Mouse (Mus musculus) small intestine, adult 2 months (tissue): ENCODE results near the gene Tnfsf14. TPM values are rescaled to one million over a fixed set of nuclear protein-coding genes. Genes with fewer than 3 reads are reported as not detected.

ENCODE experiments used
- H3K27ac ChIP-seq: fragments of 200-500 bp; 2 replicates; pipeline ENCODE4 v1.5.1; 2012; ENCODE audit warnings: low read depth, low read length, control low read depth, inconsistent platforms; ENCODE audit not compliant: insufficient read depth
- H3K27me3 ChIP-seq: fragments of 200-500 bp; 2 replicates; pipeline ENCODE4 v1.6.1; 2012; ENCODE audit warnings: mild to moderate bottlenecking, moderate library complexity, low read length, inconsistent platforms; ENCODE audit not compliant: control insufficient read depth, insufficient read depth
- H3K36me3 ChIP-seq: fragments of 200-500 bp; 2 replicates; pipeline ENCODE4 v1.6.1; 2012; ENCODE audit warnings: mild to moderate bottlenecking, low read length, control low read depth, inconsistent platforms; ENCODE audit not compliant: control insufficient read depth, insufficient read depth
- H3K4me1 ChIP-seq: fragments of 200-500 bp; 2 replicates; pipeline ENCODE4 v1.6.1; 2012; ENCODE audit warnings: low read length, inconsistent platforms, mixed read lengths; ENCODE audit not compliant: control insufficient read depth, insufficient read depth, insufficient read length
- H3K4me3 ChIP-seq: fragments of 200-500 bp; 2 replicates; pipeline ENCODE4 v1.5.1; 2012; ENCODE audit warnings: low read depth, mild to moderate bottlenecking, control low read depth, inconsistent platforms, low read length, moderate library complexity
- CTCF ChIP-seq: fragments of 200-500 bp; IDR thresholded peaks from 2 replicates; pipeline ENCODE4 v1.5.1; 2012; ENCODE audit warnings: low read depth, mild to moderate bottlenecking, control low read depth, inconsistent platforms, low read length, moderate library complexity, mixed read lengths; ENCODE audit not compliant: insufficient replicate concordance, insufficient read length; ENCODE audit errors: extremely low read depth
- POLR2A ChIP-seq: fragments of 200-500 bp; IDR thresholded peaks from 2 replicates; pipeline ENCODE4 v1.6.1; 2012; ENCODE audit warnings: low read depth, mild to moderate bottlenecking, control low read depth, inconsistent platforms, low read length, moderate library complexity
- WGBS: fragments of 180-500 bp; shearing (Covaris S2); methylation state at CpG from one replicate; pipeline ENCODE4 v1.1.7; 2018; 5-methylcytosine and 5-hydroxymethylcytosine counted together
- polyA plus RNA-seq: library from polyadenylated mRNA; depleted of rRNA; stranded (reverse); fragments of >200 nt; gene quantifications from 2 replicates; pipeline ENCODE4 v1.2.3, GENCODE M21; 2012; rRNA removed

Tnfsf14 gene
- polyA plus RNA-seq, 1 experiment = 0.98 TPM

GRCm38 (mm10) chr17:57153006-57153405 is 41.0 kb downstream of the Tnfsf14 start:
- H3K27ac ChIP-seq = no peak overlapping the region
- H3K4me3 ChIP-seq = no peak overlapping the region
- no peak for TF ChIP-seq CTCF
- no peaks in the 10 kb centered on the region for H3K4me1 ChIP-seq
- H3K27me3 ChIP-seq = peaks cover 19% of the 10 kb centered on the region
- no peaks in the 10 kb centered on the region for H3K36me3 ChIP-seq
- WGBS = 90% methylated on average over 6 of the region's 6 CpGs

- 13% methylated on average over 39 of the region's 39 CpGs for WGBS
- Histone ChIP-seq H3K27me3 (peaks cover 19% of the 10 kb centered on the region), H3K36me3 (no peaks in the 10 kb centered on the region), H3K4me1 (no peaks in the 10 kb centered on the region), H3K27ac (no peak within 1 kb of the TSS), H3K4me3 (0 out of 2 replicates have a peak within 1 kb of the TSS, but pooled peaks have one; percentile 1)
- TF ChIP-seq CTCF (no peak), POLR2A (no peak)
Observed at GRCm38 (mm10) chr17:57148994-57149803, 44.8 kb downstream of the Tnfsf14 start, which contains the start of gene Cd70. Cd70 (minus strand) TSS chr17:57149777.

GRCm38 (mm10) chr17:57148343-57148742 is 45.6 kb downstream of the Tnfsf14 start:
- no peaks in the 10 kb centered on the region for H3K4me1 ChIP-seq
- WGBS = 78% methylated on average over 4 of the region's 4 CpGs
- H3K36me3 ChIP-seq = no peaks in the 10 kb centered on the region
- peaks cover 19% of the 10 kb centered on the region for H3K27me3 ChIP-seq
- no peak for TF ChIP-seq POLR2A
- TF ChIP-seq CTCF = no peak
- no peak overlapping the region for H3K27ac ChIP-seq
- no peak overlapping the region for H3K4me3 ChIP-seq

- H3K36me3 ChIP-seq = no peaks in the 10 kb centered on the region
- H3K4me3 ChIP-seq = no peak overlapping the region
- H3K27ac ChIP-seq = no peak overlapping the region
- no peaks in the 10 kb centered on the region for H3K4me1 ChIP-seq
- TF ChIP-seq CTCF (no peak), POLR2A (no peak)
- 82% methylated on average over 1 of the region's 1 CpGs for WGBS
- peaks cover 19% of the 10 kb centered on the region for H3K27me3 ChIP-seq
Observed at GRCm38 (mm10) chr17:57145115-57145514, 48.9 kb downstream of the Tnfsf14 start.

GRCm38 (mm10) chr17:57143704-57144103 is 50.3 kb downstream of the Tnfsf14 start:
- TF ChIP-seq CTCF (no peak), POLR2A (no peak)
- H3K36me3 ChIP-seq = no peaks in the 10 kb centered on the region
- H3K4me1 ChIP-seq = no peaks in the 10 kb centered on the region
- WGBS = 57% methylated on average over 3 of the region's 3 CpGs
- no peak overlapping the region for H3K4me3 ChIP-seq
- H3K27ac ChIP-seq = no peak overlapping the region
- H3K27me3 ChIP-seq = peaks cover 4% of the 10 kb centered on the region

GRCm38 (mm10) chr17:57139708-57140107 is 54.3 kb downstream of the Tnfsf14 start:
- no peak overlapping the region for H3K4me3 ChIP-seq
- no peak overlapping the region for H3K27ac ChIP-seq
- H3K27me3 ChIP-seq = no peaks in the 10 kb centered on the region
- H3K4me1 ChIP-seq = no peaks in the 10 kb centered on the region
- no peaks in the 10 kb centered on the region for H3K36me3 ChIP-seq
- TF ChIP-seq CTCF (no peak), POLR2A (no peak)
- 65% methylated on average over 3 of the region's 3 CpGs for WGBS

Other genes with a start within 250 kb of the Tnfsf14 start
- gene Acer1, start 212.1 kb downstream of the Tnfsf14 start, polyA plus RNA-seq = 9.0 and 28.9 TPM in 2 replicates
- 86.2 and 132 TPM in 2 replicates for gene Clpp, start 203.9 kb downstream of the Tnfsf14 start, polyA plus RNA-seq
- gene Alkbh7, start 196.8 kb downstream of the Tnfsf14 start, polyA plus RNA-seq = 40.8 and 63.7 TPM in 2 replicates
- not detected in 2 replicates for gene Pspn, start 194.2 kb downstream of the Tnfsf14 start, polyA plus RNA-seq
- 17.1 and 43.5 TPM in 2 replicates for gene Gtf2f1, start 182.9 kb downstream of the Tnfsf14 start, polyA plus RNA-seq
- not detected in 2 replicates for gene Gm17949, start 182.7 kb downstream of the Tnfsf14 start, polyA plus RNA-seq
- 32.3 and 66.4 TPM in 2 replicates for gene Khsrp, start 162.7 kb downstream of the Tnfsf14 start, polyA plus RNA-seq
- gene Slc25a41, start 152.5 kb downstream of the Tnfsf14 start, polyA plus RNA-seq = not detected in 2 replicates
- gene Crb3, start 135.1 kb downstream of the Tnfsf14 start, polyA plus RNA-seq = 184 and 395 TPM in 2 replicates
- 13.3 and 14.3 TPM in 2 replicates for gene Slc25a23, start 134.3 kb downstream of the Tnfsf14 start, polyA plus RNA-seq
- gene Dennd1c, start 115.7 kb downstream of the Tnfsf14 start, polyA plus RNA-seq = 9.1 and 13.6 TPM in 2 replicates
- 3.3 TPM in 2 replicates for gene Tubb4a, start 106.4 kb downstream of the Tnfsf14 start, polyA plus RNA-seq
- 2.3 and 2.6 TPM in 2 replicates for gene Tnfsf9, start 88.9 kb downstream of the Tnfsf14 start, polyA plus RNA-seq
- gene Cd70, start 44.4 kb downstream of the Tnfsf14 start, polyA plus RNA-seq = not detected in 2 replicates
- gene C3, start 34.0 kb upstream of the Tnfsf14 start, polyA plus RNA-seq = 17.9 and 40.9 TPM in 2 replicates
- gene Gpr108, start 54.3 kb upstream of the Tnfsf14 start, polyA plus RNA-seq = 25.6 and 46.5 TPM in 2 replicates
- 11.0 and 30.3 TPM in 2 replicates for gene Trip10, start 55.3 kb upstream of the Tnfsf14 start, polyA plus RNA-seq
- 3.5 and 6.1 TPM in 2 replicates for gene Vav1, start 84.9 kb upstream of the Tnfsf14 start, polyA plus RNA-seq
- gene Adgre1, start 164.5 kb upstream of the Tnfsf14 start, polyA plus RNA-seq = 2.4 and 4.1 TPM in 2 replicates